Mouse (Mus musculus) lung, postnatal 14 days (tissue): Measurements from ENCODE around the gene Mrc2.

ENCODE experiments used
- DNase-seq: peaks from one replicate; pipeline ENCODE4 v3.0.0; 2021

Gene Mrc2

DNA sequence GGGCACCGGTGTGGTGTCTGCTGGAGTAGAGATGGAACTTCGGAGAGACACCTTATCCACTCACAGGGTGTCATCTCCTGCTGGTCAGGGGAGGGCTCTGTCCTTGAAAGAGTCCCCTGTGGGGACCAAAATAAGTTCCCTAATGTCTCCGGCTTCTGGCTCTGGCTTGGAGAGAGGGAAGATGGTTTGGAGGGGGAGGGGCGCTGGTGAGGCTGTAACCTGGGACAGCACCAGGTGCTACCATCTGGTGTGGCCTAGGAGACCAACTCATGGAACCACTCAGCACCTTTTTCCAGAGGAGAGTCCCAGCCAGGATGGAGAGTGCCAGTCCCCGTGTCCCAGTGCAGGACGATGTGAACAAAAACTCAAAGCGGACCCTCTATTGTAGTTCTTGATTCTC is 58.2 kb downstream of the Mrc2 start:
- no peak for DNase-seq

DNA sequence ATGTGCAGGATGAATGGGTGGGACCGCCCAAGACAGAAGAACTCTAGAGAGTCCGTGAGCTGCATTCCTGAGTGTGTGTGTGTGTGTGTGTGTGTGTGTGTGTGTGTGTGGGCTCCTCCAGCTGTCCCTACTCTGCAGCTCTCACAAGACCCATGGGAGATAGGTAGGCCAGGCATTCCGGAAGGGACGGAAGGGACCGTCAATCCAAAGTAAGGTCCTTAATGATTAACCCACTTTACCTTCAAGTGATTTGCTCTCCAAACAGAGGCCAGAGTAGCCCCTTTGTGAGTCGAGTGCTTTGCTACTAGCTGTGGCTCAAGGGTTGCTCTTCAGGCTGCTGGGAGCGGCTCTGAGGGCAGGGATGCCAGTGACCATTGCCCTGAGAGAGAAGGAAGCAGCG is 59.7 kb downstream of the Mrc2 start:
- DNase-seq, result peak; percentile 55

DNA sequence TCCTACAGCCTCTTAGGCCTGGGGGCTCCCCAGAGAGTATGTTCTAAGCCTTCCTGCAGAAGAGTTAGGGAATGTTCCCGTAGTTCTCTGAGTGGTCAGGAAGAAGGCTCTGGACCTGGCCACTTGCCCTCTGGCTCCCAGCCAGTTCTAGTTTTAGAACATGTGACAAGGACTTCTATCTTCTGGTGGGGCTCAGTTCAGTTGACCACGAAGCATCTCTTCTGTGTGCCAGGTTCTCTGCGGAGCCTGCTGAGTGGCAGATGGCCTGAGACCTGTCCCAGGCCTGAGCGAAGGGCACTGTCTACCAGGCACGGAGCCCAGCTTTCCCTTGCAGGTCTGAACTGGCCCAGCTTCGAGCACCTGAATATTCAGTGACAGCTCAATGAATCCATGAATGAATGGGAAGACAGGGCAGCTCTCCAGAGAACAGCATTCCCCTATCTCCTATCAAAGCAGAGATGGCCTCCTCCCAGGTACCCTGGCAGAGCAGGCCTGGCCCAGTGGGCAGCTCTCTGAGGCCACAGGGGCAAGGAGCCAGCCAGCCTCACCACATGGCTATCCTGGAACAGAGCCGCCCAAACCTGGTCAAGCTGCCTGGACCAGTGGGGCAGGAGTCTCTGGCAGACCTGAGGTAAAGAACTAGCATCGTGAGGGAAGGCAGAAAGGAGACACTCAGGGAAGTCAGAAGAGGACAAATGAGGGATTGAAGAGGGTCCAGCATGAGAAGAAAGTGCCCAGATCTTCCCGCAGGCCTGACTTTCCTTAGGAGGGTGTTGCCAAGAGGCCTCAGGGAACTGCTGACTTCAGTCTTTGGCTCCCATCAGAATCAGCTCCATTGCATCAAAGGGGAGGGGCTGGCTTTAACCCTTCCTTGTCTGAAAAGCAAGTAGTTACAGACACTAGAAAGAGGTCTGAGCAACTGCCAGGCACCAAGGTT is 60.8 kb downstream of the Mrc2 start:
- peak; percentile 92 for DNase-seq

DNA sequence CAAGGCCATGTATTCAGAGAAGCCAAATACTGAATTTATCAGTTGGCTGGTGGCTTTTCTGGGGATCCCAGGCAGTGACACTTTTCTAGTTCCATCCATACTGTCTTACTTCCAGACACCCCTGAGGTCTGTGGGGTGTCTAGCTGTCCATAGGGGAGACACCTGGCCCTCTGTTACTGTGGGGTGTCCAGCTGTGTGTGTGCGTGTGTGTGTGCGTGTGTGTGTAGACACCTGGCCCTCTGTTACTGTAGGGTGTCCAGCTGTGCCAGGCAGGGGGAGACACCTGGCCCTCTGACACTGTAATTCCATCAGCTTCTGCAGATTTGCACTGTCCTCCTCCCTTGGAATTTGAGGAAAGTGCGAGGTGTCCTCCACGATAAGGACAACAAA is 61.4 kb downstream of the Mrc2 start:
- no peak for DNase-seq

DNA sequence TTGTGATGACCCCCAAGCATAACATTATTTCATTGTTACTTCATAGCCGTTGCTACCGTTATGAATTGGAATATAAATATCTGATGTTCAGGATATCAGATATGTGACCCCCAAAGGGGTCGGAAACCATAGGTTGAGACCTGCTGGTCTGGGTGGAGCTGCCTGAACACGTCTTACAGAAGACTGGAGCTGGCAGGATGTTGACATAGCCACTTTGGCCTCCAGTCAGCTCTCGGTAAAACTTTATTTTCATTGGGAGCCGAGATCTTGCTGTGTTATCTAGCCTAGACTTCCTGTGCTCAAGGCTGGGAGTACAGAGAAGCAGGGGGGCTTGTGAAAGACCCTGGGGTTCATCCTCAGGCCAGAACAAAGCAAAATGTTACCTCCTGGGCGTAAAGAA is 63.9 kb downstream of the Mrc2 start:
- no peak for DNase-seq

DNA sequence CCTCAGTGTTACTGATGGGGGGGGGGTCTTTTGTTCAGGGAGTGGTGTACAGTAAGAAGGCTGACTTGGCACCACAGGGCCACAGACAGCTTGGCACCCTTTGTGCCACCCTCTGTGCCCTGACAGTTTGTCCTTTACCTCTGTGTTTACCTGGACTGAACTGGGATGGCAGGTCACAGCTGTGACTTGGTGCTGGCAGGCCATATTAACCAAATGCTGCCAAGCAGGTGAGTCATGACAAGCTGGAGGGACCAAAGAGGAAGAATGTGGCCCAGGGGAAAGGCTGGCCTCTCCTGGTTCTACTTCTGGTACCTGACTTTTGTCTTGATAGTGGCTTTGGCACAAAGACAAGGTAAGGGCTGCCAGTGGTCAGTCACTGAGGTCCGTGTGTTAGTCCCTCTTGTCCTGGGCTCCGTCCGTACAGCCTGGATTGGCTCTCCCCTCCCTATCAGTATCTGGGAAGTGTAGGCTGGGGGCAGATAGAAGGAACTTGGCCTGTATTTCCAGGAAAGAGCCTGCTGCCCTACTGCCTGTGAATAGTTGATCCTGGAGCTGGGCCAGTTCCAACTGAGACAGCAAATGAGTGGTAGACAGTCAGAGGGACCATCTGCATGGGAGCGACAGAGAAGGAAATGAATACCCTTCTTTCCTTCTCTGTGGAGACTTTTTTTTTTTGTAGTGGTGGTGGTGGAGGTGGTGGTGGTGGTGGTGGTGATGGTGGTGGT is 69.8 kb downstream of the Mrc2 start:
- DNase-seq, result no peak

DNA sequence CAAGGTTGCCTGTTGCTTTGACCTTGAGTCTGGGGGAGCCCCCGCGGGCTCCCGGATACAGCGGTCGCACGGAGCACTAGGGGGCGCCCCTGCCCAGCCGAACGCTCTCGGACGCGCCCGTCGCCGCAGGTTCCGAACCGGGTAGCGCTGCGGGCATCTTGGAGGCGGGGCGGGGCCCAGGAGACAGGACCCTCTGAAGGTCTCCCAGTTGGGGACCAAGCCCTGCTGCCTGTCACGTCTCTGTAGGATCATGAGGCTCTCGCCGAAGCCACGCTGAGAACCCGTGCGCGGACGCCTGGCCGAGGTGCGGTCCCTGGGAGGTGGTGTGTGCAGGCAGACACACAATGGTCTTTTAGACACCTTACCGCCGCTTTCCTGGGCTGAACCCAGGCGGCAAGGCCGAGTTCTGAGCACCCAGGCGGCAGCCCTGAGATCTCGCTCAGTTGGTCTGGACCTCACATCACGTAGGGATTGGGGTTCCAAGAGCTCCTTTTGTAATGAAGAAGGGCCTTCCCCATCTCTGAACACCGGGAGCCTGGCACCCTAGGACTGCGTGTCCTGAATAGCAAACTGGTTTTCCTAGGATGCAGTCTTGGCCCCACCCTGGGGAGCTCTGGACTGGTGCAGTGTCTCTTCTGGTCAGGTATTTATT is 70.6 kb downstream of the Mrc2 start:
- peak; percentile 90 for DNase-seq

DNA sequence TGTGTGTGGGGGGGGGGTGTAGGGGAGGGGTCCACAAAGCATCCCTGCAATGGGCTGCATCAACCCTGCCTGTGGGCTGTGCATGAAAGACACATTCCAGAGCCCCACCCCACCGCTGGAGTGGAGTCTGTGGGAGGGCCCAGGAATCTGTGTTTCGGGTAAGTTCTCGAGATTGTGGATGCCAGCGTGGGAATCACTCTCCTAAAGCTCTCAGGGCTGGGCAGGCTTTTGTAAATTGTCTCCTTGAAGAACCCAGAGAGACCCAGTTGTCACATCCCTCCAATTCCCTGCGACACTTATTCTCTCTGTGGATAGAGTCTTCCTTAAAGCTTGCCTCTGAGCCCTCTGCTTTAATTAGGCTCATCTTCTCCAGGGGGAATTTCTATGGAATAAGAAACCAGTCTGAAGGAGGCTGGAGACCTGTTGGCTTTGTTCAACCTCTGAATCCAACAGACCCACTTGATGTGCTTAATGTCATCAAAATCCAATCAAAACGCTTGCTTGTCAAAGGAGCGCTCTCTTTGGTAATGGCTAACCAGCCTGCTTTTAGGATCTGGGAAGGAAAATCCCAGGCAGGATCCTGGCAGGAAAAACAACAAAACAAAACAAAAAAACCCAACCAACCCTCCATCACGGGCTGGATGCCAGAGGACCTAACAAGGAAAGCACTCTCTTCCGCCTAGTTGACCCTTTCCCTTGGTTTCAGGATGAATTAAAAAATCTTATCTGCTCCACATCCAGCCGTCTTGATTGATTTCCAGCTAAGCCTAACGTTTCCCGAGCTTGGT is 71.3 kb downstream of the Mrc2 start:
- DNase-seq, result peak; percentile 31

DNA sequence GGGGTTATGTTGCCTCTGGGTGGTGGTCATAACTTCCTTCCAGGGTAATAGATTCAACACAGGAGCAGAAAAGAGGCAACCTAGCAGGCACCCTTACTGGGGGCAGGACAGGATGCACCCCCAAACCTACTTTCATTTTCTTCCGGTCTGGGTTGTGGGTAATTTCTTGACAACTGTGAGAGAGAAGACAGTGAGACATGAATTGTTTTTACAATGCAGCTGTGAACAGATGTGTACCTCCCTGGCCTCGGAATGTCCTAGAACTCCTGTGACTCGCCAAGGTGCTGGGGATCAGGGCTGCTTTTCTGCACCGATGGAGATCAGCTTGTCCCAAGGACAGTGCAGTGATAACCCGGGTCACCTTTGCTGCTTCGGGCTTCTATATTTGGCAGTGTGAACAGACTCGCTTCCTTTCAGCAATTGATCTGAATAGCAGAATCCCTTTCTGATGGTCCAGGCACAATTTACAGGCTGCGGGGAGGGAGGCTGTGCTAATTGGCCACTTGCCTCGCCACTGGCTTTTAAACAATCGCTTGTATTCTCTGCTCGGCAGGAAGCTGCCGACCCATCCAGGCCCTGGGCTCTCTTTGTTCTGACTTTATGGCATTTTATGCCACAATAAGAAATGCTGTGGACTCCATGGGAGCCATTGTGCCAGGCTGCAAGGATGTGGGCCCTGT is 72.1 kb downstream of the Mrc2 start:
- peak; percentile 34 for DNase-seq

DNA sequence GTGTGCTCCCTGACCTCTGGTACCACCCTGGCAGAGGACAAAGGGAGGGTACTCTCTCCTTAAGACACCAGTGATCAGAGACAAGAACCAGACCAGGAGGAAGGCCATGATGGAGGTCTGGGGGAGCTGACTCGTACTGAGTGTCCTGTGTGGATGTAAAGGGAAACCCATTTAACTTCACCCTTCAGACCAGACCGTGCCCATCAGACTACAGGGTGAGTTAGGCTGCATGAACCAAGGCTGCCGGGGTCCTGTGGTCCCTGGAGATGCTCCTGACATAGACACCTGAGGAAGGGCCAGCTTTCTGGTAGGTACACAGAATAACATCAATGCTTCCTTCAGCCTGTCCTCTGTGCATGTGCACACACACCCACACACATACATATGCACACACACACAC is 73.2 kb downstream of the Mrc2 start:
- no peak for DNase-seq

GRCm38 (mm10) chr11:105366051-105366450 is 73.6 kb downstream of the Mrc2 start:
- DNase-seq, result no peak

GRCm38 (mm10) chr11:105367163-105367562 is 74.7 kb downstream of the Mrc2 start:
- no peak for DNase-seq

DNA sequence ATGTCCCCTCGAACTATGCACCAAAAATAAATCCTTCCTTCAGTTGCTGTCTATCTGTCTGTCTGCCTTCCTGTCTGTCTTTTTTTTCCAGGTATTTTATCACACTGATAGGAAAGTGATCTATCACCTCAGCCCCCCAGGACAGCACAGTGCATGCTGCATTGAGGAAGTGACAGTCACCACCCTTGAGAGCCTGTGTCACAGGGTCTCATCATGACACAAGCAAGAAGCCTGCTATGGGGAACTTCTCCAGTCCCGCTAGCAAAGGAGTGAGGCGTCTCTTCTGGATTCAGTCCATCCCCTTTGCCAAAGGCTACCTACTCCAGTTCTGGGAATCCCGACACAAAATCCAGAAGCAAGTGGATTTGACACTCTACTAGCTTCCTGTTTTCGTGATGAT is 76.4 kb downstream of the Mrc2 start:
- DNase-seq, result no peak

DNA sequence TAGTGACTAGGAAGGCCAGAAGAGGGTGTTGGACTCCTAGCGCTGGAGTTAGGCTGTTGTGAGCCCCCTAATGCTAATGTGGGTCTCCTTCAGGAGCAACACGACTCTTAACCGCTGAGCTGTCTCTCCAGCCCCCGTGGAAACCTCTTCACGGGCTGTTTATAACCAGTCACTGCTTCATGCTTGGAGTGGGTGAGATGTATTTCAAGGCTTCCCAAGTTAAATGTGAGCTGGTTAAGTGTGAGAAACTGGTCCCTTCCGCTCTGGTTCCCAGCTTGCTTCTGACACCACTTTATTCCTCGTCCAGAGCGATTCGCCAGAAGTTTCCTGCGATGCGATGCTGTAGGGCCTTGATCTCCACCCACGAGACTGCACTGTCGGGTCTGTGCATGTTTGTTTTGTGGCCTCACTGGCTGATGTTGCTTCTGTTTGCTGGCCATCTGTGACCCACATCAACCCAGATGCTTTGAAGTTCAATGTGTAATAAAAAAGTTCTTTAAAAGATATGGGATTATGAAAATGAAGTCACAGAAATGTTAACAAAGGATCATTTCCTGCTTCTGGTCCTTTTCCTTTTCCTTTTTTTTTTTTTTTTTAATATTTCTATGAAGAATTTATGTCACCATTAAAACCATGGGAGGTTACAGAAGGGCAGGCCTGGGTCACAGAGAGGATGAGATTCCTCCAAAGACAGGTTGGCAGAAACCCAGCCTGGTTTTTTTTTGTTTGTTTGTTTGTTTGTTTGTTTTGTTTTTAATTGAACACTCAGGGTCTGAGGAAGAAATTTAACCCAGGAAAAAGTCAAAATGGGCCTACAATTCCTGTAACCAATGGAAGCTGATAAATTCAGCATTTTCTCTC is 77.3 kb downstream of the Mrc2 start:
- DNase-seq, result no peak

DNA sequence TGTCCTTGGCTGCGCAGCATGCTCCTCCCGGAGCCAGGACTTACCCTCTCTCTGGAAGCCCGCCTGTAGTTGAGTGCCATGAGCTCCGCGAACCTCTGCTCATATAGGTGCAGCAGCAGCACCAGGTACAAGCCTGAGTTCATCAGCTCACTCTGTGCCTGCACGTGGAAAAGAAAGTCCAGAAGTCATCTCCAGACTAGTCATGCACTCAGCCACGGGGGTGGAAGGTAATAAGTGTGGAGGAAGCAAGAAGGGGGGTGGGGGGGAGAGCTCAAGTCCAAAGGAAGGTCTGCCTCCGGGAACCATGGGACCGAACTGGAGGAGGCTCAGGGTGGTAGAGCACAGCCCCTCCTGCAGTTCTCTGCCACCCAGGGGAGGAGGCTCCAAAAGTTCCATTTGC is 79.4 kb downstream of the Mrc2 start:
- DNase-seq, result no peak

GRCm38 (mm10) chr11:105373881-105374280 is 81.4 kb downstream of the Mrc2 start:
- DNase-seq, result no peak

DNA sequence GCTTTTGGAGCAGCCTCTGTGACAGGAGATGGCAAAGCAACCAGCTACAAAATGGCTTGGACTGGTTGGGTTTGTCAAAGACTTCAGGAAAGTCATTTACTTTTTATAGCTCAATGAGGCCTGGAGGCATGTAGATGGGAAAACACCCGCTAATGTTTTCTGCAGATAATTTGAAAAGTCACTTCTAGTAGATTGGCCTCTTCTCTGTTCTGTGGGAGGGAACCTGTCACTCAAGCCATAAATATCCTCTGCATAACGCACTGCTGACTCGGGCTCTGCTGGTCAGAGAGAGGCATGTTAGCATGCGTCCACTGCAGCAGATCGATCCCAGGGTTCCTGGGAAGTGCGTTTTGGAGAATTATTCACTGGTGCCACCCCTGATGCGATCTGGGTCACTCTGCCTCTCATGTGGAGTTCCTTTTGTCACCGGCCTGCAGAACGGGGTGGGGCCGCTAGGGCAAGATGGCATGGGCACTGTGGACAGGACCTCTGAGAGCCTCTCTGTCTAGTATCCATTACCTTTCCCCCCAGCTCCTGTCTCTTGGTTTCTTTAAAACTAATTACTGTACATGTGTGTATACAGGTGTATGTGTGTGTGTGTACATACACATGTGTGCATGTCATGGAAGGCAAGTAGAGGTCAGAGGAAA is 82.2 kb downstream of the Mrc2 start:
- no peak for DNase-seq

DNA sequence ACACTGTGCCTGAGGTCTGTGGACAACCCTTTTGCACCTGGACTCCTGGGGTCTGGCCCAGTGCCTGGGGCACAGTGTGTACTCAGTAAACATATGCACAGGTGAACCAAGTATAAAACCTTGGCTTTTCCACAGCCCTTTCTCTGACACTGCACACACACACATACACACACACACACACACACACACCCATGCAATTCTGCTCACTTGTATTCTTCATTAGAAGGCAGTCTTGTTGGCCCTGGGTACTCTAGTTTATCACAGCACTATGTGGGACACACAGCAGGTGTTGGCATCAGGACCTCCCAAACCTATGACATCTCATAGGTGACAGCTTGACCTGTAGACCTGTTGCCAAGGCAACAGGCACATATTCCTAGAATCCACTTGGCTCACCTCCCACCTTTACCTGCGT is 83.4 kb downstream of the Mrc2 start:
- DNase-seq, result no peak

GRCm38 (mm10) chr11:105385266-105385665 is 92.8 kb downstream of the Mrc2 start:
- DNase-seq, result no peak

DNA sequence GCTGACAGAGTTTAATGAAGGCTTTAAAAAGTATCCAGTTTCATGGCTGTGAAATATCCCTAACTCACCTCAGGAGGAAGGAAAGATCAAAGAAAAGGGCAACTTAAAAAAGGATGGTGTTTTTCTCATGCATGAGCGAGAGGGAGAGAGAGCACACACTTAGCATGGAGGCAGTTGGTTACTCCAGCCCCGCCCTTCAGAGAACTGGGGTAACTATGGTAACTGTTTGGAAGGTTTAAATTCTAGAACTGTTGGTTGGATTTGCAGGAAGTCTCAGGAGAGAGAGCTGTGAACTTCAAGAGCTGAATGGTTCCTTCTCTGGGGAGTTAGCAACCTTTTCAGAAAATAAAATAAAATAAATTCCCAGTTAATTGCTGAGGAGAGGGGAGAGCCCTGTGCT is 96.2 kb downstream of the Mrc2 start:
- DNase-seq, result no peak

GRCm38 (mm10) chr11:105390290-105390689 is 97.8 kb downstream of the Mrc2 start:
- DNase-seq, result no peak
